Mouse (Mus musculus): Measurements from ENCODE around the gene Zmynd12. TPM values are rescaled to one million over a fixed set of nuclear protein-coding genes. Genes with fewer than 3 reads are reported as not detected.
A peak's percentile ranks its signal among the peaks of the same experiment; 100 is the strongest.

Gene Zmynd12
- total and polyA plus RNA-seq, 3 experiments = 0.74 TPM; not detected in 2

- intact Hi-C loops (cut with DNase I) = no loop called here
- no peaks in the 10 kb centered on the region for H3K79me2 ChIP-seq (replicated peaks; ENCODE audit: control insufficient read depth, insufficient read depth, low read length)
- H3K27me3 ChIP-seq (ENCODE audit: control insufficient read depth, insufficient read depth, low read length) = no peaks in the 10 kb centered on the region
- DNase-seq = no peak
- H3K27ac ChIP-seq = no peak overlapping the region
- TF ChIP-seq POLR2A (IDR thresholded peaks at IDR 0.05; ENCODE audit: insufficient read depth, low read depth, low read length) (no peak), CTCF (IDR thresholded peaks at IDR 0.05) (no peak), EP300 (IDR thresholded peaks at IDR 0.05; ENCODE audit: insufficient read depth, low read depth, low read length) (no peak)
- WGBS = 64% methylated on average over 7 of the region's 7 CpGs
- H3K9ac ChIP-seq (ENCODE audit: low read depth, low read length) = no peak overlapping the region
- no peak overlapping the region for H3K4me3 ChIP-seq
- no peaks in the 10 kb centered on the region for H3K4me1 ChIP-seq (ENCODE audit: control insufficient read depth, insufficient read depth, low read length)
- H3K36me3 ChIP-seq (ENCODE audit: control insufficient read depth, insufficient read depth, low read length) = no peaks in the 10 kb centered on the region
These were observed 27.8 kb downstream of the Zmynd12 start for GRCm38 (mm10) chr4:119450436-119450835.

DNA sequence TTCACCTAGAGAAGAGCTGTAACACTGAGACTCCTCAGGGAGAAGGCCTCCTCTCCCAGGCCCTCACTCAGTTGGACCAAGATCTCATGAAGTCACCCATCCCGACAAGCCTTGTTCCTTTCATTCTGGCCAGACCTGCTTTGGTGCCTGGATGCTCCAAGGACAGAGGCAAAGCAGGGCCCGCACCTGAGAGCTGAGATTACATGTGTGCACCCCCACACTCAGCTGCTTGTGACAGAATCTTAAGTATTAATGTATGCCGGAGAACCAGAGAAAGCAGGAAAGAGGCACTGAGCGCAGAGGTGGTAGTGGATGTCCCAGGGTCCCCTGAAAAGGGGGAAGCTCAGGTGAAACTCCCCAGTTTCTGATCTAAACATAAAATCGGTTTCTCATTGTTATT is 30.5 kb downstream of the Zmynd12 start:
- no peak for DNase-seq
- Histone ChIP-seq H3K27ac (no peak overlapping the region), H3K36me3 (ENCODE audit: control insufficient read depth, insufficient read depth, low read length) (no peaks in the 10 kb centered on the region), H3K79me2 (replicated peaks; ENCODE audit: control insufficient read depth, insufficient read depth, low read length) (no peaks in the 10 kb centered on the region), H3K4me3 (no peak overlapping the region), H3K9ac (ENCODE audit: low read depth, low read length) (no peak overlapping the region), H3K27me3 (ENCODE audit: control insufficient read depth, insufficient read depth, low read length) (no peaks in the 10 kb centered on the region), H3K4me1 (ENCODE audit: control insufficient read depth, insufficient read depth, low read length) (no peaks in the 10 kb centered on the region)
- intact Hi-C loops (cut with DNase I) = no loop called here
- TF ChIP-seq EP300 (IDR thresholded peaks at IDR 0.05; ENCODE audit: insufficient read depth, low read depth, low read length) = no peak
- no peak for TF ChIP-seq POLR2A (IDR thresholded peaks at IDR 0.05; ENCODE audit: insufficient read depth, low read depth, low read length)
- no peak for TF ChIP-seq CTCF (IDR thresholded peaks at IDR 0.05)
- WGBS = 71% methylated on average over 5 of the region's 5 CpGs

- 27% methylated on average over 6 of the region's 6 CpGs for WGBS
- no peak overlapping the region for H3K9ac ChIP-seq (ENCODE audit: low read depth, low read length)
- no peaks in the 10 kb centered on the region for H3K36me3 ChIP-seq (ENCODE audit: control insufficient read depth, insufficient read depth, low read length)
- TF ChIP-seq POLR2A (IDR thresholded peaks at IDR 0.05; ENCODE audit: insufficient read depth, low read depth, low read length) = no peak
- no peak for TF ChIP-seq EP300 (IDR thresholded peaks at IDR 0.05; ENCODE audit: insufficient read depth, low read depth, low read length)
- no peak for TF ChIP-seq CTCF (IDR thresholded peaks at IDR 0.05)
- no peaks in the 10 kb centered on the region for H3K79me2 ChIP-seq (replicated peaks; ENCODE audit: control insufficient read depth, insufficient read depth, low read length)
- no peak overlapping the region for H3K4me3 ChIP-seq
- no peaks in the 10 kb centered on the region for H3K27me3 ChIP-seq (ENCODE audit: control insufficient read depth, insufficient read depth, low read length)
- no peaks in the 10 kb centered on the region for H3K4me1 ChIP-seq (ENCODE audit: control insufficient read depth, insufficient read depth, low read length)
- no peak overlapping the region for H3K27ac ChIP-seq
- intact Hi-C loops (cut with DNase I) = no loop called here
- no peak for DNase-seq
These were observed 30.9 kb downstream of the Zmynd12 start for GRCm38 (mm10) chr4:119453533-119453932.

DNA sequence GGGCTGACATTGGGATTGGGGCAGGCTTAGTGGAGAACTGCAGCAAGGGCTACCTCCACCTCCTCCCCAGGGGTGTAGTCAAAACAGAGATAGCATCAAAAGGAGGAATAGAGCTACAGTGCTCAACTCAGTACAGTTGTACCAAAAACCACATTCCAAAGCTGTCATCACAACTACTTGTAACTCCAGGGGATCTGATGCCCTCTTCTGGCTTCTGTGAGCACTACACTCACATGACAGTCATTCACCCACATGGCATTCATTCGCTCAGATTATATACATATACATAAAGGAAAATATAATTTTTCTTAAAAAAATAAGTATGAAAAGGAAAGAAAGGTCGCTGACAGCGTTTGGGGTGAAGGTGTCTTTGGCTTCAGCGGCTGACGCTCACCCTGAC is 37.7 kb downstream of the Zmynd12 start:
- DNase-seq = no peak
- no peaks in the 10 kb centered on the region for H3K27me3 ChIP-seq (ENCODE audit: control insufficient read depth, insufficient read depth, low read length)
- intact Hi-C loops (cut with DNase I) = no loop called here
- TF ChIP-seq POLR2A (IDR thresholded peaks at IDR 0.05; ENCODE audit: insufficient read depth, low read depth, low read length) (no peak), CTCF (IDR thresholded peaks at IDR 0.05) (peak; percentile 58)
- no peak overlapping the region for H3K9ac ChIP-seq (ENCODE audit: low read depth, low read length)
- H3K79me2 ChIP-seq (replicated peaks; ENCODE audit: control insufficient read depth, insufficient read depth, low read length) = no peaks in the 10 kb centered on the region
- H3K4me3 ChIP-seq = no peak overlapping the region
- peak overlapping the region; percentile 36; the same call in 1 of the 2 replicates for H3K27ac ChIP-seq
- 47% methylated on average over 5 of the region's 5 CpGs for WGBS
- peaks cover 4% of the 10 kb centered on the region for H3K4me1 ChIP-seq (ENCODE audit: control insufficient read depth, insufficient read depth, low read length)
- no peaks in the 10 kb centered on the region for H3K36me3 ChIP-seq (ENCODE audit: control insufficient read depth, insufficient read depth, low read length)

DNA sequence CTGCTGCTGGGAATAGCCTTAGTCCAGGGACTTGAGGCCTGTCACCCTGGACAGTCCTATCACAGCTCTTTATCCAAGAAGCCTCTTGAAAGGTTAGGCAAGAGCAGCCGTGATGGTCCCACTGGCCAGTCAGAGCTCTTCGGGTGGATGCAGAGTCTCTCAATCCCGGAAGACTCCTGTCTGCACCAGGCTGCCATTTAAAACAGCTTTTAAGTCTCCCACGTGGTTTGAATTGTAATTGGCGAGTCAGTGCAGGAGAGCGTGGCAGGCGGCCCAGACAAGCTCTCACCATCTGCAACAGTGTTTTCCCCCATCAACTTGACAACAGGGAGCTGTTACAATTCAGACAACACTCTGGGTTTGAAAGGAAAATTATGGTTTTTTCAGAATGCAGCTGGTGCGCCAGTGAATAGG is 38.1 kb downstream of the Zmynd12 start:
- H3K9ac ChIP-seq (ENCODE audit: low read depth, low read length) = no peak overlapping the region
- no peaks in the 10 kb centered on the region for H3K36me3 ChIP-seq (ENCODE audit: control insufficient read depth, insufficient read depth, low read length)
- no peaks in the 10 kb centered on the region for H3K27me3 ChIP-seq (ENCODE audit: control insufficient read depth, insufficient read depth, low read length)
- 22% methylated on average over 8 of the region's 8 CpGs for WGBS
- H3K27ac ChIP-seq = peak overlapping the region; percentile 36; the same call in 1 of the 2 replicates
- H3K4me1 ChIP-seq (ENCODE audit: control insufficient read depth, insufficient read depth, low read length) = peaks cover 4% of the 10 kb centered on the region
- DNase-seq = peak; percentile 65 to 76
- H3K79me2 ChIP-seq (replicated peaks; ENCODE audit: control insufficient read depth, insufficient read depth, low read length) = no peaks in the 10 kb centered on the region
- H3K4me3 ChIP-seq = no peak overlapping the region
- no peak for TF ChIP-seq EP300 (IDR thresholded peaks at IDR 0.05; ENCODE audit: insufficient read depth, low read depth, low read length)
- TF ChIP-seq CTCF (IDR thresholded peaks at IDR 0.05) = no peak
- TF ChIP-seq POLR2A (IDR thresholded peaks at IDR 0.05; ENCODE audit: insufficient read depth, low read depth, low read length) = no peak
- intact Hi-C loops (cut with DNase I) = no loop called here

- H3K36me3 ChIP-seq (ENCODE audit: control insufficient read depth, insufficient read depth, low read length) = no peaks in the 10 kb centered on the region
- H3K27ac ChIP-seq = no peak overlapping the region; the same call in 1 of the 2 replicates
- H3K9ac ChIP-seq (ENCODE audit: low read depth, low read length) = no peak overlapping the region
- peaks cover 4% of the 10 kb centered on the region for H3K4me1 ChIP-seq (ENCODE audit: control insufficient read depth, insufficient read depth, low read length)
- no peak for TF ChIP-seq POLR2A (IDR thresholded peaks at IDR 0.05; ENCODE audit: insufficient read depth, low read depth, low read length)
- TF ChIP-seq EP300 (IDR thresholded peaks at IDR 0.05; ENCODE audit: insufficient read depth, low read depth, low read length) = no peak
- TF ChIP-seq CTCF (IDR thresholded peaks at IDR 0.05) = no peak
- H3K79me2 ChIP-seq (replicated peaks; ENCODE audit: control insufficient read depth, insufficient read depth, low read length) = no peaks in the 10 kb centered on the region
- no peak for DNase-seq
- 75% methylated on average over 3 of the region's 3 CpGs for WGBS
- H3K27me3 ChIP-seq (ENCODE audit: control insufficient read depth, insufficient read depth, low read length) = no peaks in the 10 kb centered on the region
- intact Hi-C loops (cut with DNase I) = loop anchor here (2.0 kb wide), 1 partner anchor 34 kb away; no protein-coding TSS in a partner anchor
- no peak overlapping the region for H3K4me3 ChIP-seq
These were observed 39.8 kb downstream of the Zmynd12 start for GRCm38 (mm10) chr4:119462457-119462856.

All from heart, adult 2 months (tissue).